Mouse (Mus musculus) erythroblast, embryonic 14.5 days (primary cell): ENCODE measurements at regions not wholly inside any gene's neighbourhood (a gene's known extent, or its start where the extent isn't known, plus 50 kb on each side); places are given as distances from the start of the nearest gene placed in this dataset.

Source experiments
- GATA1 ChIP-seq: IDR thresholded peaks from 2 replicates; pipeline ENCODE4 v1.6.1; 2012; ENCODE audit warnings: low read length, inconsistent platforms, mixed read lengths
- TAL1 ChIP-seq: IDR thresholded peaks from 3 replicates; pipeline ENCODE4 v1.6.1; 2012; ENCODE audit warnings: low read length, inconsistent platforms, mixed read lengths

GRCm38 (mm10) chr1:156989149-156989785 lies 49.8 kb upstream of the Ralgps2 start:
- TF ChIP-seq TAL1 (no peak), GATA1 (no peak)
